Mouse (Mus musculus): ENCODE data around the gene Rims1.

The Rims1 gene

GRCm38 (mm10) chr1:22252873-22253272, 552.9 kb downstream of the Rims1 start:
- DNase-seq (ENCODE audit: low read depth, low spot score): no peak

GRCm38 (mm10) chr1:22248898-22249386, 556.9 kb downstream of the Rims1 start:
- DNase-seq (ENCODE audit: low read depth, low spot score): no peak

DNA sequence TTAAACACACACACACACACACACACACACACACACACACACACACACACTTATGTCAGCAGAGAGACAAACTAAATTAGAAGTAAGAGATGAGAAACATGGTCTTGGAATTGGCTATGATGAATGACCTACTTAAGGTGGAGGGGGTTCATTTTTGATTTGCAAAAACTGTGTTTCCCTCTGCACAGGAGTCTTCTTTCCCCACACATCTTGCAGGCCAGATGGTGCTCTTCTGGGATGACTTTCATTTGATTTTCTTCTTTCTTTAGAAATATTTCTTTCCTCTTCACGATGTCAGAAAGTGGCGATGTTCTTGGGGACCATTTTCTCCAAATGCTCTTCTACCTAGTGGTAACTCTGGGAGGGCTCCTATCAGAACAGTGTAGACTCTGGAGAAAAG, 560.0 kb downstream of the Rims1 start:
- peak; percentile 78 for DNase-seq (ENCODE audit: low read depth, low spot score)
